Comparison of ENCODE assay signal across 20 mouse cellular contexts in genomic region chr15:65308066-65308465, GRCm38 (mm10).
A peak's percentile ranks its signal among the peaks of the same experiment; 100 is the strongest.
DNase-seq lines count a peak whose midpoint lies in the region; ATAC-seq and TF ChIP-seq lines count a peak whose summit lies in the region.
"Had no signal": no experiment of that assay in that cellular context is flagged by ENCODE, and none has a peak within 500 bp of the region (broad histone marks: within the 10 kb centered on the region; RNA-seq: fewer than 3 reads in every experiment).

No protein-coding gene starts in this region.

- no peaks in the 10 kb centered on the region; the same call in 1 of the 2 replicates for H3K4me1 ChIP-seq in hindbrain, postnatal 0 days (ENCODE audit: insufficient read depth, low read length)
- no peaks in the 10 kb centered on the region; the same call in 1 of the 2 replicates for H3K4me1 ChIP-seq in hindbrain, embryonic 13.5 days (replicated peaks)
- H3K4me1 ChIP-seq: embryonic facial prominence, embryonic 10.5 days; hindbrain, embryonic 12.5 days had no signal

- WGBS in hindbrain, postnatal 0 days: 33% methylated on average over 6 of the region's 6 CpGs
- WGBS in hindbrain, embryonic 13.5 days: 53% methylated on average over 6 of the region's 6 CpGs

- H3K9me3 ChIP-seq in hindbrain, postnatal 0 days (ENCODE audit: low read length): no peaks in the 10 kb centered on the region
- no peaks in the 10 kb centered on the region for H3K9me3 ChIP-seq in hindbrain, embryonic 13.5 days
- H3K9me3 ChIP-seq: embryonic facial prominence, embryonic 10.5 days; forebrain, embryonic 13.5 days; hindbrain, embryonic 12.5 days; midbrain, embryonic 12.5 days; neural tube, embryonic 13.5 days had no signal

- no peak overlapping the region for H3K4me3 ChIP-seq in hindbrain, postnatal 0 days (ENCODE audit: low read length)
- H3K4me3 ChIP-seq in hindbrain, embryonic 13.5 days: no peak overlapping the region
- H3K4me3 ChIP-seq: embryonic facial prominence, embryonic 10.5 days; forebrain, embryonic 13.5 days; hindbrain, embryonic 12.5 days; midbrain, embryonic 12.5 days; neural tube, embryonic 13.5 days had no signal

- no peak overlapping the region for H3K9ac ChIP-seq in hindbrain, postnatal 0 days (replicated peaks; ENCODE audit: low read length)
- H3K9ac ChIP-seq in hindbrain, embryonic 13.5 days: no peak overlapping the region
- H3K9ac ChIP-seq: forebrain, embryonic 13.5 days; hindbrain, embryonic 12.5 days; liver, embryonic 14.5 days; midbrain, embryonic 12.5 days; neural tube, embryonic 13.5 days had no signal

- H3K36me3 ChIP-seq in hindbrain, postnatal 0 days (ENCODE audit: insufficient read depth, low read length): no peaks in the 10 kb centered on the region
- H3K36me3 ChIP-seq in hindbrain, embryonic 13.5 days: no peaks in the 10 kb centered on the region
- H3K36me3 ChIP-seq: embryonic facial prominence, embryonic 10.5 days; hindbrain, embryonic 12.5 days; midbrain, embryonic 12.5 days; neural tube, embryonic 13.5 days had no signal

- no peaks in the 10 kb centered on the region for H3K27me3 ChIP-seq in hindbrain, postnatal 0 days (ENCODE audit: insufficient read depth, low read length)
- no peaks in the 10 kb centered on the region for H3K27me3 ChIP-seq in hindbrain, embryonic 13.5 days
- H3K27me3 ChIP-seq: forebrain, embryonic 13.5 days; hindbrain, embryonic 12.5 days; midbrain, embryonic 12.5 days; neural tube, embryonic 13.5 days had no signal

- no peak for TF ChIP-seq CTCF in hindbrain, postnatal 0 days (IDR thresholded peaks at IDR 0.05; ENCODE audit: low read depth)

- no peak overlapping the region for H3K27ac ChIP-seq in hindbrain, postnatal 0 days
- H3K27ac ChIP-seq in hindbrain, embryonic 13.5 days: no peak overlapping the region
- H3K27ac ChIP-seq: embryonic facial prominence, embryonic 10.5 days; forebrain, embryonic 13.5 days; hindbrain, embryonic 12.5 days; liver, embryonic 14.5 days; midbrain, embryonic 12.5 days; neural tube, embryonic 13.5 days had no signal

- H3K4me2 ChIP-seq in hindbrain, postnatal 0 days (ENCODE audit: low read depth, low read length): no peak overlapping the region
- H3K4me2 ChIP-seq in hindbrain, embryonic 13.5 days: no peak overlapping the region
- H3K4me2 ChIP-seq: forebrain, embryonic 13.5 days; heart, embryonic 11.5 days; hindbrain, embryonic 12.5 days; midbrain, embryonic 12.5 days; neural tube, embryonic 13.5 days had no signal

- no peak for ATAC-seq in hindbrain, postnatal 0 days
- no peak for ATAC-seq in hindbrain, embryonic 13.5 days (ENCODE audit: low FRiP score)
- ATAC-seq: forebrain, embryonic 13.5 days had no signal

- peak; percentile 32 for DNase-seq in hindbrain, postnatal 0 days (ENCODE audit: low spot score)
- DNase-seq in brain, adult 2 months (ENCODE audit: low read depth, low spot score): peak; percentile 78
- DNase-seq in cerebellum, adult 11-12 months: peak; percentile 12
- DNase-seq in cerebellum, postnatal 14 days: peak; percentile 17 to 50
- no peak for DNase-seq in MN1 (ENCODE audit: low spot score)
- no peak for DNase-seq in ovary, postnatal 10 days (ENCODE audit: low spot score)
- DNase-seq: adrenal gland, adult 2 months; heart, postnatal 10 days; kidney, adult 8-10 months; kidney, postnatal 14 days; layer of hippocampus, adult 9-11 months; thymus, postnatal 36 days had no signal

Comparison
In these comparisons a context has a peak if more than half of its experiments do, and no peak if none do; other contexts are left out.
1. DNase-seq: peak in hindbrain, postnatal 0 days (single experiment), brain, adult 2 months (single experiment), cerebellum, adult 11-12 months (single experiment) and cerebellum, postnatal 14 days (2 of 2); none in MN1 (single experiment) and ovary, postnatal 10 days (single experiment).